Mouse (Mus musculus) liver, postnatal 0 days (tissue): ENCODE results near the gene Gramd4. TPM values are rescaled to one million over a fixed set of nuclear protein-coding genes. Genes with fewer than 3 reads are reported as not detected.

Experiments
- ATAC-seq: fragments of 200-750 bp; cut with Nextera tagmentation; 2 replicates; pipeline ENCODE4 v1.8.0; 2017; ENCODE audit warnings: mild to moderate bottlenecking, moderate library complexity
- DNase-seq: peaks from one replicate; pipeline ENCODE4 v3.0.0-alpha.2; 2016
- H3K27ac ChIP-seq: fragments of 300-500 bp; sonication (generic); 2 replicates; pipeline ENCODE4 v1.5.1; 2014; ENCODE audit warnings: antibody characterized with exemption, moderate library complexity, mild to moderate bottlenecking, low read depth
- H3K27me3 ChIP-seq: fragments of 300-500 bp; sonication (generic); 2 replicates; pipeline ENCODE4 v1.6.1; 2014; ENCODE audit warnings: low read length, control low read depth, mixed read lengths; ENCODE audit not compliant: insufficient read depth
- H3K36me3 ChIP-seq: fragments of 300-500 bp; sonication (generic); replicated peaks from 2 replicates; pipeline ENCODE4 v1.6.1; 2014; ENCODE audit warnings: mild to moderate bottlenecking, control low read depth, low read length, moderate library complexity, mixed read lengths; ENCODE audit not compliant: insufficient read depth
- H3K4me1 ChIP-seq: fragments of 300-500 bp; sonication (generic); 2 replicates; pipeline ENCODE4 v1.6.1; 2014; ENCODE audit warnings: antibody characterized with exemption, mild to moderate bottlenecking, control low read depth; ENCODE audit not compliant: insufficient read depth
- H3K4me2 ChIP-seq: fragments of 300-500 bp; sonication (generic); 2 replicates; pipeline ENCODE4 v1.6.1; 2014; ENCODE audit warnings: low read depth, mild to moderate bottlenecking, low read length, moderate library complexity, mixed read lengths
- H3K4me3 ChIP-seq: fragments of 300-500 bp; sonication (generic); 2 replicates; pipeline ENCODE4 v1.5.1; 2014; ENCODE audit warnings: low read depth, low read length
- H3K9ac ChIP-seq: fragments of 300-500 bp; sonication (generic); replicated peaks from 2 replicates; pipeline ENCODE4 v1.6.1; 2014; ENCODE audit warnings: mild to moderate bottlenecking, moderate library complexity
- H3K9me3 ChIP-seq: fragments of 300-500 bp; sonication (generic); 2 replicates; pipeline ENCODE4 v1.6.1; 2016; ENCODE audit warnings: mild to moderate bottlenecking, control low read depth, low read length, mixed read lengths
- CTCF ChIP-seq: sonication (generic); IDR thresholded peaks from 2 replicates; pipeline ENCODE4 v1.5.1; 2016; ENCODE audit warnings: antibody characterized with exemption, low read depth
- EP300 ChIP-seq: IDR thresholded peaks from 2 replicates; pipeline ENCODE4 v1.6.1; 2016; ENCODE audit warnings: antibody characterized with exemption, low read depth, mild to moderate bottlenecking
- WGBS: fragments of 180-500 bp; shearing (Covaris S2); extraction: QIAGEN DNeasy Blood & Tissue Kit; methylation state at CpG from one replicate; pipeline ENCODE4 v1.1.7; 2014; ENCODE audit not compliant: insufficient replicate concordance; 5-methylcytosine and 5-hydroxymethylcytosine counted together
- polyA plus RNA-seq: library from polyadenylated mRNA; unstranded; fragments of >200 nt; fragmentation: Nextera tagmentation; extraction: Ambion mirVana; gene quantifications from 2 replicates; pipeline ENCODE4 v1.2.1, GENCODE M21; 2015

Gramd4 gene
- polyA plus RNA-seq, 1 experiment from 2014 or later = 3.7 TPM

DNA sequence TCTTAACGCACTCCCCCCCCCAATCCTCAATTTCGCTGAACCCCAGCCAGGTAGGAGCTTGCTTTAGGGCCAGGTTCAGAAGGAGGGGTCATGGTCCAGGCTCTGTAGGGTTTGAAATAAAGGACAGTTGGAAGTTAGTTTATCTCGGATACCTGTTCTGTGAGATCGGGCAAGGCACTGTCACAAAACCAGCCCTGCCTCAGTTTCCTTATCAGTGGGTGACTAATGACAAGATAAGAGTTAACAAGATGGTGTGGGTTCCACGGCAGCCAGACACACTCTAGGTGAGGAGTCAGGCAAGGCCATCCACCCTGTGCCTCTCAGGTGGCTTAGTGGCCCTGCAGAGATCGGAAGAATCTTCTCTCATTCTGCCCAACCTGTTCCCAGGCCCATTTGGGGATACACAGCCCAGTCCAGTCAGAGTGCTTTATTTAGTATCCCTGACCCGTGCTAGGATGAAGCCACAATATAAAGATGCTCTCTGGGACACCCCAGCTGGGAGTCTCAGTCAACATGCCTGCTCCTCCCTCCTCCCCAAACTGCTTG, 2.4 kb downstream of the Gramd4 start:
- H3K27ac ChIP-seq = peak overlapping the region; percentile 80
- H3K4me3 ChIP-seq = peak overlapping the region; percentile 94
- H3K4me2 ChIP-seq = peak overlapping the region; percentile 99
- H3K9me3 ChIP-seq = no peaks in the 10 kb centered on the region
- H3K27me3 ChIP-seq = no peaks in the 10 kb centered on the region
- DNase-seq (no peak), ATAC-seq (no peak)
- H3K36me3 ChIP-seq = no peaks in the 10 kb centered on the region
- peak overlapping the region; percentile 96 for H3K9ac ChIP-seq
- peaks cover 60% of the 10 kb centered on the region for H3K4me1 ChIP-seq
- WGBS = 48% methylated on average over 7 of the region's 7 CpGs
- TF ChIP-seq CTCF = no peak
- no peak for TF ChIP-seq EP300

DNA sequence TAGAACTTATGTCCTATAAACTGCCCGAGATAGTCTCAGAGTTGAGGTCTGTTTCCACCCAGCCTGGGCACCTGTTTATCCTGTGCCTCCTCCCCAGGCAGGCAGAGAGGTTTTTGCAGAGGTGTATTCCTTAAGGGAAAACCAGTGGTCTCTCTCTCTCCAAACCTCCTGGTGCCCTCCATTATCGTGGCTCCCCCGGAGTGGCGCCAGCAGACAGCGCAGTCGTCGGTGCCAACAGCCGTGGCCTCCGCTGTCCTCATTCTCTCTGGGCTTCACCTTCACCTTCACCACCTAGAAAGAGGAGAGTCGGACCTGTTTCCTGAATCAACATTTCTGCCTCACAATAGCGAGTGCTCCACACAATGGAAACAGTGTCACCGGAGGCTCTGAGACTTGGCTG, 3.1 kb downstream of the Gramd4 start:
- Histone ChIP-seq H3K36me3 (peaks cover under 1% of the 10 kb centered on the region; the same call in 1 of the 2 replicates), H3K4me1 (peaks cover 61% of the 10 kb centered on the region), H3K27me3 (no peaks in the 10 kb centered on the region), H3K9me3 (no peaks in the 10 kb centered on the region), H3K27ac (peak overlapping the region; percentile 48), H3K4me3 (peak overlapping the region; percentile 94), H3K9ac (peak overlapping the region; percentile 96; the same call in 1 of the 2 replicates), H3K4me2 (peak overlapping the region; percentile 99)
- ATAC-seq = no peak
- DNase-seq = no peak
- TF ChIP-seq EP300 (no peak), CTCF (no peak)
- WGBS = 85% methylated on average over 12 of the region's 12 CpGs

DNA sequence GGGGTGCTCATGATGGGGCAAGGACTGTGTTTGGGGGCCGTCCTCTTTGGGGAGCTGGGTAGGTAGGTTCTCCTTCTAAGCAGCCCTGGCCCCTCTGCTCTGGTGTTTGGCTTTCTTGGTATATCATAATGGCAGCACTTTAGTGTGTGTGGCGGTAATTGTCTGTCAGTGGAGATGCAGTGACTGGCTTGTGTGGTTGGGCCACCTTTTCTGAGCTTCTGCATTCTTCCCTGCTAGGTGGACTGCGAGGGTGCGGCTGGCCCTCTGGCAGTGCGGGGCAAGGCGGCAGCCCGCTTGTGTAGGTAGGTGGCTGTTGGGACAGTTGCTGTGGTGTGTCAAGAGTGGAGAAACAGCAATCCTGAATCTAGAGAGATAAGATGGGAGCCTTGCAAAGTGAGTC, 3.7 kb downstream of the Gramd4 start:
- ATAC-seq (no peak), DNase-seq (no peak)
- no peak overlapping the region for H3K4me3 ChIP-seq
- peaks cover 5% of the 10 kb centered on the region; the same call in 1 of the 2 replicates for H3K36me3 ChIP-seq
- WGBS = 68% methylated on average over 7 of the region's 7 CpGs
- H3K27ac ChIP-seq = peak overlapping the region; percentile 57
- TF ChIP-seq CTCF (no peak), EP300 (no peak)
- H3K27me3 ChIP-seq = no peaks in the 10 kb centered on the region
- H3K9ac ChIP-seq = peak overlapping the region; percentile 41
- peak overlapping the region; percentile 99 for H3K4me2 ChIP-seq
- H3K4me1 ChIP-seq = peaks cover 65% of the 10 kb centered on the region
- H3K9me3 ChIP-seq = no peaks in the 10 kb centered on the region

- Histone ChIP-seq H3K9me3 (no peaks in the 10 kb centered on the region), H3K27ac (peak overlapping the region; percentile 57), H3K36me3 (peaks cover 5% of the 10 kb centered on the region; the same call in 1 of the 2 replicates), H3K4me1 (peaks cover 72% of the 10 kb centered on the region), H3K4me2 (peak overlapping the region; percentile 99), H3K9ac (peak overlapping the region; percentile 41; the same call in 1 of the 2 replicates), H3K4me3 (no peak overlapping the region), H3K27me3 (no peaks in the 10 kb centered on the region)
- DNase-seq (no peak), ATAC-seq (no peak)
- TF ChIP-seq EP300 = no peak
- TF ChIP-seq CTCF = no peak
- 57% methylated on average over 6 of the region's 6 CpGs for WGBS
Measured at GRCm38 (mm10) chr15:86061848-86062481, 4.5 kb downstream of the Gramd4 start.

GRCm38 (mm10) chr15:86064191-86064849, 6.8 kb downstream of the Gramd4 start:
- Histone ChIP-seq H3K36me3 (peaks cover 5% of the 10 kb centered on the region; the same call in 1 of the 2 replicates), H3K27ac (peak overlapping the region; percentile 85), H3K4me3 (no peak overlapping the region), H3K9me3 (no peaks in the 10 kb centered on the region), H3K4me2 (peak overlapping the region; percentile 60), H3K9ac (peak overlapping the region; percentile 44), H3K27me3 (no peaks in the 10 kb centered on the region), H3K4me1 (peaks cover 73% of the 10 kb centered on the region)
- ATAC-seq (peak; percentile 14), DNase-seq (no peak)
- 60% methylated on average over 8 of the region's 8 CpGs for WGBS
- TF ChIP-seq CTCF (no peak), EP300 (no peak)

GRCm38 (mm10) chr15:86064850-86065229, 7.3 kb downstream of the Gramd4 start:
- ATAC-seq (peak; percentile 59), DNase-seq (no peak)
- Histone ChIP-seq H3K9ac (peak overlapping the region; percentile 44), H3K36me3 (peaks cover 5% of the 10 kb centered on the region; the same call in 1 of the 2 replicates), H3K4me3 (no peak overlapping the region), H3K9me3 (no peaks in the 10 kb centered on the region), H3K27me3 (no peaks in the 10 kb centered on the region), H3K27ac (peak overlapping the region; percentile 85), H3K4me2 (peak overlapping the region; percentile 60), H3K4me1 (peaks cover 73% of the 10 kb centered on the region)
- TF ChIP-seq CTCF (no peak), EP300 (no peak)
- WGBS = 55% methylated on average over 3 of the region's 3 CpGs
